In genomic region chr15:36980238-36980637, GRCm38 (mm10) we compare ENCODE assay signal across 8 mouse cellular contexts. TPM values are rescaled to one million over a fixed set of nuclear protein-coding genes. Genes with fewer than 3 reads are reported as not detected.
DNase-seq lines count a peak whose midpoint lies in the region; ATAC-seq lines count a peak whose summit lies in the region.

No protein-coding gene starts in this region.

- H3K9me3 ChIP-seq in kidney, embryonic 14.5 days (ENCODE audit: control insufficient read depth, low read length) = no peaks in the 10 kb centered on the region
- H3K9me3 ChIP-seq in hindbrain, embryonic 13.5 days = no peaks in the 10 kb centered on the region
- H3K9me3 ChIP-seq in midbrain, embryonic 13.5 days = no peaks in the 10 kb centered on the region

- WGBS in kidney, embryonic 14.5 days = 41% methylated on average over 8 of the region's 8 CpGs
- 47% methylated on average over 8 of the region's 8 CpGs for WGBS in hindbrain, embryonic 13.5 days
- WGBS in midbrain, embryonic 13.5 days = 47% methylated on average over 8 of the region's 8 CpGs

- peak; percentile 45 for ATAC-seq in kidney, embryonic 14.5 days (ENCODE audit: low FRiP score, low TSS enrichment)
- ATAC-seq in hindbrain, embryonic 13.5 days (ENCODE audit: low FRiP score) = peak; percentile 62
- ATAC-seq in midbrain, embryonic 13.5 days = peak; percentile 71

- peaks cover 24% of the 10 kb centered on the region for H3K4me1 ChIP-seq in kidney, embryonic 14.5 days (ENCODE audit: control insufficient read depth, insufficient read depth, low read length)
- peaks cover 20% of the 10 kb centered on the region for H3K4me1 ChIP-seq in hindbrain, embryonic 13.5 days (replicated peaks)
- peaks cover 20% of the 10 kb centered on the region for H3K4me1 ChIP-seq in midbrain, embryonic 13.5 days (replicated peaks)

- H3K27ac ChIP-seq in kidney, embryonic 14.5 days (ENCODE audit: low read depth, low read length) = no peak overlapping the region
- H3K27ac ChIP-seq in hindbrain, embryonic 13.5 days = peak overlapping the region; percentile 85
- H3K27ac ChIP-seq in midbrain, embryonic 13.5 days = peak overlapping the region; percentile 69; the same call in 1 of the 2 replicates

- H3K4me3 ChIP-seq in kidney, embryonic 14.5 days (ENCODE audit: low read length) = peak overlapping the region; percentile 34
- peak overlapping the region; percentile 42 for H3K4me3 ChIP-seq in hindbrain, embryonic 13.5 days
- H3K4me3 ChIP-seq in midbrain, embryonic 13.5 days (replicated peaks) = peak overlapping the region; percentile 40

- peak overlapping the region; percentile 28; the same call in 1 of the 2 replicates for H3K9ac ChIP-seq in kidney, embryonic 14.5 days (ENCODE audit: low read depth, low read length)
- H3K9ac ChIP-seq in hindbrain, embryonic 13.5 days = peak overlapping the region; percentile 75
- peak overlapping the region; percentile 65 for H3K9ac ChIP-seq in midbrain, embryonic 13.5 days (replicated peaks)

- H3K36me3 ChIP-seq in kidney, embryonic 14.5 days (ENCODE audit: control insufficient read depth, insufficient read depth, low read length) = no peaks in the 10 kb centered on the region
- H3K36me3 ChIP-seq in hindbrain, embryonic 13.5 days = no peaks in the 10 kb centered on the region
- no peaks in the 10 kb centered on the region for H3K36me3 ChIP-seq in midbrain, embryonic 13.5 days

- no peaks in the 10 kb centered on the region for H3K27me3 ChIP-seq in kidney, embryonic 14.5 days (ENCODE audit: control insufficient read depth, insufficient read depth, low read length)
- H3K27me3 ChIP-seq in hindbrain, embryonic 13.5 days = no peaks in the 10 kb centered on the region
- H3K27me3 ChIP-seq in midbrain, embryonic 13.5 days = no peaks in the 10 kb centered on the region

- peak overlapping the region; percentile 65 for H3K4me2 ChIP-seq in kidney, embryonic 14.5 days (replicated peaks; ENCODE audit: low read depth, low read length)
- H3K4me2 ChIP-seq in hindbrain, embryonic 13.5 days = peak overlapping the region; percentile 61
- peak overlapping the region; percentile 62 for H3K4me2 ChIP-seq in midbrain, embryonic 13.5 days (replicated peaks)

- no peak for DNase-seq in kidney, adult 11 months
- peak; percentile 62 for DNase-seq in cerebellum, adult 9-11 months
- DNase-seq in urinary bladder, postnatal 4 days (ENCODE audit: low spot score in 2 of 2) = no peak
- no peak for DNase-seq in gastrocnemius, postnatal 10 days
- DNase-seq in embryo, embryonic 9.5 days (ENCODE audit: extremely low spot score) = no peak

RNA-seq across cellular contexts. Expression of gene Zfp706, which starts 27.3 kb away (rescaled TPM):
- polyA plus RNA-seq in kidney, embryonic 14.5 days (2014; fragmentation: Nextera tagmentation; extraction: Ambion mirVana) = 344 and 424 TPM in 2 replicates
- polyA plus RNA-seq in hindbrain, embryonic 13.5 days (2015; fragmentation: Nextera tagmentation; extraction: Ambion mirVana) = 446 and 459 TPM in 2 replicates
- polyA plus RNA-seq in midbrain, embryonic 13.5 days (2015; fragmentation: Nextera tagmentation; extraction: Ambion mirVana) = 437 and 479 TPM in 2 replicates
- 100 to 1,000 TPM; 167 to 183 TPM for total RNA-seq in gastrocnemius, postnatal 10 days (2021)
